Mouse (Mus musculus): ENCODE data around the gene Map3k5. TPM values are rescaled to one million over a fixed set of nuclear protein-coding genes. Genes with fewer than 3 reads are reported as not detected.
"Not testable (repeated sequence)": the region's sequence is repeated elsewhere in the genome, so short reads cannot be mapped to it uniquely, and the experiment has no call there.

The Map3k5 gene
- polyA plus RNA-seq, 1 experiment from 2014 or later, result 4.0 TPM

GRCm38 (mm10) chr10:19963206-19963605 is 28.9 kb downstream of the Map3k5 start:
- 71% methylated on average over 1 of the region's 1 CpGs for WGBS
- Histone ChIP-seq H3K9me3 (ENCODE audit: control insufficient read depth, low read length) (no peaks in the 10 kb centered on the region), H3K27me3 (ENCODE audit: control insufficient read depth, insufficient read depth, low read length) (no peaks in the 10 kb centered on the region), H3K36me3 (ENCODE audit: control insufficient read depth, insufficient read depth, low read length) (no peaks in the 10 kb centered on the region), H3K27ac (ENCODE audit: low read depth, low read length) (no peak overlapping the region), H3K4me3 (ENCODE audit: low read length) (no peak overlapping the region), H3K9ac (ENCODE audit: low read depth, low read length) (no peak overlapping the region), H3K4me1 (ENCODE audit: control insufficient read depth, insufficient read depth, low read length) (no peaks in the 10 kb centered on the region), H3K4me2 (replicated peaks; ENCODE audit: low read depth, low read length) (no peak overlapping the region)
- no peak for ATAC-seq (ENCODE audit: low FRiP score, low TSS enrichment)

- Histone ChIP-seq H3K9ac (ENCODE audit: low read depth, low read length) (no peak overlapping the region), H3K27me3 (ENCODE audit: control insufficient read depth, insufficient read depth, low read length) (no peaks in the 10 kb centered on the region), H3K4me3 (ENCODE audit: low read length) (no peak overlapping the region), H3K36me3 (ENCODE audit: control insufficient read depth, insufficient read depth, low read length) (no peaks in the 10 kb centered on the region), H3K4me2 (replicated peaks; ENCODE audit: low read depth, low read length) (no peak overlapping the region), H3K9me3 (ENCODE audit: control insufficient read depth, low read length) (no peaks in the 10 kb centered on the region), H3K4me1 (ENCODE audit: control insufficient read depth, insufficient read depth, low read length) (no peaks in the 10 kb centered on the region), H3K27ac (ENCODE audit: low read depth, low read length) (no peak overlapping the region)
- ATAC-seq (ENCODE audit: low FRiP score, low TSS enrichment), result no peak
- 80% methylated on average over 4 of the region's 4 CpGs for WGBS
Measured at GRCm38 (mm10) chr10:19964105-19964504, 29.8 kb downstream of the Map3k5 start.

- Histone ChIP-seq H3K36me3 (ENCODE audit: control insufficient read depth, insufficient read depth, low read length) (no peaks in the 10 kb centered on the region), H3K27me3 (ENCODE audit: control insufficient read depth, insufficient read depth, low read length) (no peaks in the 10 kb centered on the region), H3K27ac (ENCODE audit: low read depth, low read length) (no peak overlapping the region), H3K4me1 (ENCODE audit: control insufficient read depth, insufficient read depth, low read length) (no peaks in the 10 kb centered on the region), H3K4me2 (replicated peaks; ENCODE audit: low read depth, low read length) (no peak overlapping the region), H3K9ac (ENCODE audit: low read depth, low read length) (no peak overlapping the region), H3K9me3 (ENCODE audit: control insufficient read depth, low read length) (no peaks in the 10 kb centered on the region), H3K4me3 (ENCODE audit: low read length) (no peak overlapping the region)
- ATAC-seq (ENCODE audit: low FRiP score, low TSS enrichment), result no peak
- 82% methylated on average over 6 of the region's 6 CpGs for WGBS
Measured at GRCm38 (mm10) chr10:19966597-19966996, 32.3 kb downstream of the Map3k5 start.

GRCm38 (mm10) chr10:19968445-19968844 is 34.2 kb downstream of the Map3k5 start:
- H3K36me3 ChIP-seq (ENCODE audit: control insufficient read depth, insufficient read depth, low read length), result no peaks in the 10 kb centered on the region
- 86% methylated on average over 8 of the region's 8 CpGs for WGBS
- H3K9ac ChIP-seq (ENCODE audit: low read depth, low read length), result no peak overlapping the region
- H3K4me2 ChIP-seq (replicated peaks; ENCODE audit: low read depth, low read length), result no peak overlapping the region
- H3K4me1 ChIP-seq (ENCODE audit: control insufficient read depth, insufficient read depth, low read length), result no peaks in the 10 kb centered on the region
- no peak overlapping the region for H3K27ac ChIP-seq (ENCODE audit: low read depth, low read length)
- no peaks in the 10 kb centered on the region for H3K27me3 ChIP-seq (ENCODE audit: control insufficient read depth, insufficient read depth, low read length)
- H3K9me3 ChIP-seq (ENCODE audit: control insufficient read depth, low read length), result no peaks in the 10 kb centered on the region
- no peak for ATAC-seq (ENCODE audit: low FRiP score, low TSS enrichment)
- H3K4me3 ChIP-seq (ENCODE audit: low read length), result no peak overlapping the region

GRCm38 (mm10) chr10:19969831-19970460 is 35.7 kb downstream of the Map3k5 start:
- Histone ChIP-seq H3K27me3 (ENCODE audit: control insufficient read depth, insufficient read depth, low read length) (no peaks in the 10 kb centered on the region), H3K27ac (ENCODE audit: low read depth, low read length) (no peak overlapping the region), H3K4me1 (ENCODE audit: control insufficient read depth, insufficient read depth, low read length) (no peaks in the 10 kb centered on the region), H3K9ac (ENCODE audit: low read depth, low read length) (no peak overlapping the region), H3K4me3 (ENCODE audit: low read length) (no peak overlapping the region), H3K4me2 (replicated peaks; ENCODE audit: low read depth, low read length) (no peak overlapping the region), H3K9me3 (ENCODE audit: control insufficient read depth, low read length) (no peaks in the 10 kb centered on the region), H3K36me3 (ENCODE audit: control insufficient read depth, insufficient read depth, low read length) (no peaks in the 10 kb centered on the region)
- no peak for ATAC-seq (ENCODE audit: low FRiP score, low TSS enrichment)
- WGBS, result 69% methylated on average over 14 of the region's 14 CpGs

- not testable (repeated sequence) for ATAC-seq (ENCODE audit: low FRiP score, low TSS enrichment); H3K4me1 ChIP-seq (ENCODE audit: control insufficient read depth, insufficient read depth, low read length); H3K27ac ChIP-seq (ENCODE audit: low read depth, low read length); H3K4me3 ChIP-seq (ENCODE audit: low read length); H3K4me2 ChIP-seq (replicated peaks; ENCODE audit: low read depth, low read length); H3K27me3 ChIP-seq (ENCODE audit: control insufficient read depth, insufficient read depth, low read length); H3K9ac ChIP-seq (ENCODE audit: low read depth, low read length); H3K36me3 ChIP-seq (ENCODE audit: control insufficient read depth, insufficient read depth, low read length); H3K9me3 ChIP-seq (ENCODE audit: control insufficient read depth, low read length)
- 80% methylated on average over 6 of the region's 7 CpGs for WGBS
Measured at GRCm38 (mm10) chr10:19971491-19971890, 37.2 kb downstream of the Map3k5 start.

GRCm38 (mm10) chr10:19973321-19974108 is 39.2 kb downstream of the Map3k5 start:
- no peaks in the 10 kb centered on the region for H3K9me3 ChIP-seq (ENCODE audit: control insufficient read depth, low read length)
- no peaks in the 10 kb centered on the region for H3K36me3 ChIP-seq (ENCODE audit: control insufficient read depth, insufficient read depth, low read length)
- no peak overlapping the region for H3K4me2 ChIP-seq (replicated peaks; ENCODE audit: low read depth, low read length)
- H3K4me1 ChIP-seq (ENCODE audit: control insufficient read depth, insufficient read depth, low read length), result no peaks in the 10 kb centered on the region
- no peak overlapping the region for H3K9ac ChIP-seq (ENCODE audit: low read depth, low read length)
- no peak overlapping the region for H3K4me3 ChIP-seq (ENCODE audit: low read length)
- no peak for ATAC-seq (ENCODE audit: low FRiP score, low TSS enrichment)
- H3K27me3 ChIP-seq (ENCODE audit: control insufficient read depth, insufficient read depth, low read length), result no peaks in the 10 kb centered on the region
- H3K27ac ChIP-seq (ENCODE audit: low read depth, low read length), result no peak overlapping the region
- 75% methylated on average over 12 of the region's 12 CpGs for WGBS

GRCm38 (mm10) chr10:19977557-19977956 is 43.3 kb downstream of the Map3k5 start:
- WGBS, result 84% methylated on average over 3 of the region's 3 CpGs
- ATAC-seq (ENCODE audit: low FRiP score, low TSS enrichment), result no peak
- no peaks in the 10 kb centered on the region for H3K27me3 ChIP-seq (ENCODE audit: control insufficient read depth, insufficient read depth, low read length)
- no peaks in the 10 kb centered on the region for H3K36me3 ChIP-seq (ENCODE audit: control insufficient read depth, insufficient read depth, low read length)
- H3K9ac ChIP-seq (ENCODE audit: low read depth, low read length), result no peak overlapping the region
- no peaks in the 10 kb centered on the region for H3K9me3 ChIP-seq (ENCODE audit: control insufficient read depth, low read length)
- no peak overlapping the region for H3K4me3 ChIP-seq (ENCODE audit: low read length)
- no peaks in the 10 kb centered on the region for H3K4me1 ChIP-seq (ENCODE audit: control insufficient read depth, insufficient read depth, low read length)
- H3K4me2 ChIP-seq (replicated peaks; ENCODE audit: low read depth, low read length), result no peak overlapping the region
- H3K27ac ChIP-seq (ENCODE audit: low read depth, low read length), result no peak overlapping the region

- H3K9ac ChIP-seq (ENCODE audit: low read depth, low read length), result no peak overlapping the region
- H3K27me3 ChIP-seq (ENCODE audit: control insufficient read depth, insufficient read depth, low read length), result no peaks in the 10 kb centered on the region
- 96% methylated on average over 5 of the region's 5 CpGs for WGBS
- H3K4me1 ChIP-seq (ENCODE audit: control insufficient read depth, insufficient read depth, low read length), result no peaks in the 10 kb centered on the region
- H3K9me3 ChIP-seq (ENCODE audit: control insufficient read depth, low read length), result no peaks in the 10 kb centered on the region
- ATAC-seq (ENCODE audit: low FRiP score, low TSS enrichment), result no peak
- H3K4me2 ChIP-seq (replicated peaks; ENCODE audit: low read depth, low read length), result no peak overlapping the region
- no peak overlapping the region for H3K27ac ChIP-seq (ENCODE audit: low read depth, low read length)
- H3K36me3 ChIP-seq (ENCODE audit: control insufficient read depth, insufficient read depth, low read length), result no peaks in the 10 kb centered on the region
- no peak overlapping the region for H3K4me3 ChIP-seq (ENCODE audit: low read length)
Measured at GRCm38 (mm10) chr10:19978662-19979199, 44.5 kb downstream of the Map3k5 start.

Data from kidney, embryonic 14.5 days (tissue).